Mouse (Mus musculus) 3T3-L1 (cell line): ENCODE data around the gene 2210011C24Rik.
"Not testable (repeated sequence)": the region's sequence is repeated elsewhere in the genome, so short reads cannot be mapped to it uniquely, and the experiment has no call there.

ENCODE experiments used
- DNase-seq: peaks from one replicate; pipeline ENCODE4 v3.0.0-alpha.2; 2015; ENCODE audit warnings: low read depth, low spot score

Gene 2210011C24Rik

GRCm38 (mm10) chr8:83995973-83996372, 16.0 kb downstream of the 2210011C24Rik start:
- no peak for DNase-seq

DNA sequence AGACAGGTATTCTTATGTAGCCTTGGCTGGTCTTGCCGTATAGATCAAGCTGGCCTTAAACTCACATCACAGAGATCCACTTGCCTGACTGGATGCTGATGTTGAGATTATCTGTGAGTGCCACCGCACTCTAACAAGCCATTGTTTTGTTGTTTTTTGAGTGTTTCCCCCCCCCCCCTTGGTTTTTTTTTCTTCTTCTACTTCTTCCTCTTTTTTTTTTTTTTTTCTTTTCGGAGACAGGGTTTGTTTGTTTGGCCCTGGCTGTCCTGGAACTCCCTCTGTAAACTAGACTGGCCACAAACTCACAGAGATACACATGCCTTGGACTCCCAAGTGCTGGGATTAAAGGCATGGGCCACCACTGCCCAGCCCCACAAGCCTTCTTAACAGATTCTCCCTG, 17.9 kb downstream of the 2210011C24Rik start:
- DNase-seq, result no peak

- DNase-seq, result no peak
Measured at GRCm38 (mm10) chr8:83992488-83992887, 19.5 kb downstream of the 2210011C24Rik start.

GRCm38 (mm10) chr8:83990170-83990569, 21.8 kb downstream of the 2210011C24Rik start:
- DNase-seq, result no peak

- DNase-seq, result no peak
Measured at GRCm38 (mm10) chr8:83989243-83989642, 22.7 kb downstream of the 2210011C24Rik start.

DNA sequence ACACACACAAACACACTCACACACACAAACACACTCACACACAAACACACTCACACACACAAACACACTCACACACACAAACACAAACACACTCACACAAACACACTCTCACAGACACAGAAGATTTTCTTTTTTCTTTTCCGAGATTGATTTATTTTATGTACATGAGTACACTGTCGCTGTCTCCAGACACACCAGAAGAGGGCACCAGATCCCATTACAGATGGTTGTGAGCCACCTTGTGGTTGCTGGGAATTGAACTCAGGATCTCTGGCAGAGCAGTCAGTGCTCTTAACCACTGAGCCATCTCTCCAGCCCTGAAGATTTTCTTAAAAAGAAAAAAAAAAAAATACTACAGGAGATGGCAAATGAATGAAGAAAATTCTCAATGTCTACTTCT, 28.7 kb downstream of the 2210011C24Rik start:
- not testable (repeated sequence) for DNase-seq

GRCm38 (mm10) chr8:83982449-83982848, 29.5 kb downstream of the 2210011C24Rik start:
- DNase-seq, result no peak

DNA sequence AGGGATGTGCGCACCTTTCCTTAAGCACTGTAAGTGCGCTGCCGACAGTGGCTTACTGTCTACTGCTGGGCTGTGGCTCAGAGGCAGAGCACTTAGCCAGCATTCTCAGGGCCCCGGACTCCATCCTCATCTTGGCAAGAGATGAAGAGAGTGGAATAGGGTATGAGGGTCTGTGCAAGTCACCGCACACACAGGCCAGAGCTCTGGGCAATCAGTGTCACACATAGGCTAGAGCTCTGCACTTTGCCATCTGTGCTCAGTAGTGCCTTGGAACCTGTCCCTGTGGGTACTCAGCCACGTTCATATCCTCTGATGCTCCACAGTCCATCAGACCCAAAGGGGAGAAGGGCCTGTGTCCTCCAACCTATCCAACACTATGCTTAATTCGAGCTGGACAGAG, 30.4 kb downstream of the 2210011C24Rik start:
- no peak for DNase-seq

- no peak for DNase-seq
Measured at GRCm38 (mm10) chr8:83980845-83981244, 31.1 kb downstream of the 2210011C24Rik start.

- no peak for DNase-seq
Measured at GRCm38 (mm10) chr8:83980250-83980649, 31.7 kb downstream of the 2210011C24Rik start.

DNA sequence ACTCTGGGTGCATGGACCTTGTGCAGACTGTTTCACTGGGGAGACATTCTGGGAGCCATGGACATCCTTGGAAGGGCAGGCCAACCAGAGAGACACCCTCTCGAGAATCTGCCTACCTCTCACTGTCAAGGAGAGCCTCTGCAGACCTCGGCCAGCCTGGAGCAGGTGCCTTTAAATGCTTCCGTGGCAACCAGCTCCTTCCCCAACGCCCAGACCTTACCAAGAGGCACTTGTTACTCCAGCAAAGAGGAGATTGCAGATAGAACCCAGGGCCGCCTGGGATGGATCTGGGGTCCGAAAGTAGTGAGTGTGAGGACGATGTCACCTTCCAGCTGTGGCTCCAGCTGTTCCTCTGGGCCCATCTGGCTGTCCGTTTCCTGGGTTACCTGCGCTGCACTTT, 33.8 kb downstream of the 2210011C24Rik start:
- no peak for DNase-seq

DNA sequence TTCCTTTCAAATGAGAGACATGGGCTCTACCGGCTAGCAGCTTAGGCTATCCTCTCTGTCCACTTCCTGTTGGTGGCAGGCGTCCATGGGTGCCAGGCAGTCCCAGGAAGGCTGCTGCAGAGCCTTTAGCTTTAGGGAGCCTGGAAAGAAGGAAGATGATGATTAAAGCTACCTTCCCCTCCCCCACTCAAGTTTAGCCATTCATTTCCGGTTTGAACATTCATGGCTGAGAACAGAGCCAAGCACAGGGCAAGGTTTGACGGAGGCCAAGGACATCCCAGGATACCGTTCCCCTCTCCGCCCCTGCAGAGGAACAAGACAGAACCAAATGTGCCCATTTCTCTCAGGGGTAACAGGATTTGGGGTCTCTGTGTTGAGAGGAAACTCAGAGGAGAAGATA, 34.3 kb downstream of the 2210011C24Rik start:
- no peak for DNase-seq

DNA sequence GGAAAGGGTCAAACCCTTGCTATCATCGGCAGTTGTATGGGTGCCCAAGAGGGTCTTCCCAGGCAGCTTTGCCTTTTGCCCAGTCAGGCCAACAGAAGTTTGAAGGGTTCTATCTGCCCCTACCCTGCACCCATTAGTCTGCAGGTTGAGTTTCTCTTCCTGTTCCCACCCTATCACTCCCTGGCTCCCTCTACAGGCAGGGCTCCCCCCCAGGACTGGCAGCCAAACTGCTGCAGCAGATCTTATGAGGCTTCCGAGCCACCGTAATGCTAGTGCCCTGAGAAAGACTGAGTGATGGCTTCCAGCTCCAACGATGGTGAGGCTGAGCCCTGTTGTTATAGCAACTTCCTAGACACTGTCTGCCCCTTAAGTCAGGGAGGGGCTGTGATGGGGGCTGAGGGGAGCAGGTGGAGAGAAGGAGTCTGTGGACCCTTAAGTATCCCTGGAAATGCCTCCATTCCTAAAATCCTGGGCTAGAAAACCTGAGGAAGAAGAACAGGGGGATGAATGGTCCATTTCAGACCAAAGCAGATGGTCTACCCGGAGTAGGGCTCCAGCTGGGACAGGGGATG, 35.1 kb downstream of the 2210011C24Rik start:
- DNase-seq, result no peak

DNA sequence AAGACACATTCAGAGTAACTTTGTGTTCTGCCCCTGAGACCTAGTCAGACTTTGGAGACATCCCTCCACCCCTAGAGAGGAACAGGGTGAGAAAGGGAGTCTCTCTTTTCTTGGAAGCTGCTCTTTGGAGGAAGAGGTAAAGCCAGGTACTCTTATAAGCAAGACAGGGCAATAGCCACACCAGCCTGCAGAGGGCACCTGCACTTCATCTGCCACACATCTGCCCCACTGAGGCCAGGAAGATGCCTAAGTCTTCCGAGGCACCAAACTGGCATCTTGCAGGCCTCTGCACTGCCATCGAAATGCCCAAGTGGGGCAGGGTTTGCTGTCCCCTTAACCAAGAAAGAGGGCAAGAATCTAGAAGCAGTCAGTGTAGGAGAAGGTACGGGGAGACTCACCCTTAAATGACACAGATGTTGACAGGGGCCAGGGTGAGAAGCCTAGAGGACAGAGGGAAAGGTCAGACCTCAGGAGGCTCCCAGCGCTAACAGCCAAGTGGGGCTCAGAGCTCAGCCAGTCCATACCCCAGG, 35.8 kb downstream of the 2210011C24Rik start:
- DNase-seq, result peak; percentile 27

DNA sequence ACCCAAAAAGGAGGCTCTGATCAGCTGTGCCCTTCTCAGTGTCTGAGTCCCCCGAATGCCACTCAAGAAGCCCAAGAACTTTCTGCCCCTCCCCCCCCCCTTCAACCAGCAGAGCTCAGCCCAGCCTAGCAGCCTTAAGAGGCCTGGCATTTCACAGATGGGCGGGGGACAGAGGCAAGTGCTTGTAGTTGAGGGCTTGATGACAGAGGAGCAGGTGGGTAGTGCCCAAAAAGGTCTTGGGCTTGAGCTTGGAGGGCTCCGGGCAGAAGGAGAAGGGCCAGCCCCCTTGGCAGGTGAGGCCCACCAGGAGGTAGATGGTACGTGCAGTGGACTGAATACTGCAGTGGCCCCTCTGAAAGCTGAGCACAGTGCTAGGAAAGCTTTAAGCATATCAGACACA, 37.5 kb downstream of the 2210011C24Rik start:
- no peak for DNase-seq

GRCm38 (mm10) chr8:83973161-83974031, 38.6 kb downstream of the 2210011C24Rik start:
- no peak for DNase-seq

DNA sequence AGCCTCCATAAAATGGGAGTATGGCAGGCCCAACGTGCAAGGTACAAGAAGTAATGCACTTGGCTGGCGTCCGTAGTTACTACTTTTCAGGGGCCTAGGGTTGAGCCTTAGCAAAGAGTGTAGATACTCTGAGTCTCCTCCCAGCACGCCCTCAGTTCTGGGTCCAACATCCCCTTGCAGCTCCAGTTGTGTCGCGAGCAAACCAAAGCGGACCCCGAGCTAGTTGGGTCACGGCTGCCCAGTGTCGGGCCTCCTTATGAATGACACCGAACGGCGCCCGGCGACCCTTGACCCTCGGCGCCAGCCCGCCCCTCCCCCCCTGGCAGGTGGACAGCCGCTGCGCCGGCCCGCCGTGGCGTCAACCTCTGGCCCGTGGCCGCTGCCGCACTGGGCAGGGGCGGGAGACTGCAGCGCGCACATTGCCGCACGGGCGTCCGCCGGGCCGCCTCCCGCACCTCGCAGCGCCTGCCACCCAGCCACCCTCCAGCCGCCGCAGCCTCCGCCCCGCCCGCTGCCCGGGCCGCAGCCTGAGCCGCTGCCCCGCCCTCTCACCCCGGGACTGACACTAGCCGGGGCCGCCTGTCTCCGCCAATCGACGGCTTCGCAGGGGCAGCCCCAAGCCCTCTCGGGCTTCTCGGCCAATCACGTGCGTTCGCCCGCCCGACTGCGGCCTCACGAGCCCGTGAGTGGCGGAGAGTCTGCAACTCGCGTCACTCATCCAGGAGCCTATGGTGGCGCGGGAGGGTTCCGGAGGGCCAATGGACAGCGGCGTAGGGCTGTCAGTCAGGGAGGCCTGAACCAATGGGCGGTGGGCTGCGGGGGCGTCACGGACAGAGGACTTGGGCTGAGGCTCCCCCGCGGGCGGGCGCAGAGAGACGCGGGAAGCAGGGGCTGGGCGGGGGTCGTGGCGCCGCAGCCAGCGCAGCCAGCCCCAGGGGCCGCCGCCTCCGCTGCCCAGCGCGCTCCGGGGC, 39.5 kb downstream of the 2210011C24Rik start, which contains the start of gene Prkaca:
TSS of gene Prkaca (plus strand) at position 844 of the 971 bp plus-strand sequence.
- DNase-seq, result peak; percentile 99

- no peak for DNase-seq
Measured at GRCm38 (mm10) chr8:83971661-83972060, 40.3 kb downstream of the 2210011C24Rik start.

GRCm38 (mm10) chr8:83971121-83971520, 40.9 kb downstream of the 2210011C24Rik start:
- no peak for DNase-seq

GRCm38 (mm10) chr8:83967701-83968100, 44.3 kb downstream of the 2210011C24Rik start:
- DNase-seq, result no peak

DNA sequence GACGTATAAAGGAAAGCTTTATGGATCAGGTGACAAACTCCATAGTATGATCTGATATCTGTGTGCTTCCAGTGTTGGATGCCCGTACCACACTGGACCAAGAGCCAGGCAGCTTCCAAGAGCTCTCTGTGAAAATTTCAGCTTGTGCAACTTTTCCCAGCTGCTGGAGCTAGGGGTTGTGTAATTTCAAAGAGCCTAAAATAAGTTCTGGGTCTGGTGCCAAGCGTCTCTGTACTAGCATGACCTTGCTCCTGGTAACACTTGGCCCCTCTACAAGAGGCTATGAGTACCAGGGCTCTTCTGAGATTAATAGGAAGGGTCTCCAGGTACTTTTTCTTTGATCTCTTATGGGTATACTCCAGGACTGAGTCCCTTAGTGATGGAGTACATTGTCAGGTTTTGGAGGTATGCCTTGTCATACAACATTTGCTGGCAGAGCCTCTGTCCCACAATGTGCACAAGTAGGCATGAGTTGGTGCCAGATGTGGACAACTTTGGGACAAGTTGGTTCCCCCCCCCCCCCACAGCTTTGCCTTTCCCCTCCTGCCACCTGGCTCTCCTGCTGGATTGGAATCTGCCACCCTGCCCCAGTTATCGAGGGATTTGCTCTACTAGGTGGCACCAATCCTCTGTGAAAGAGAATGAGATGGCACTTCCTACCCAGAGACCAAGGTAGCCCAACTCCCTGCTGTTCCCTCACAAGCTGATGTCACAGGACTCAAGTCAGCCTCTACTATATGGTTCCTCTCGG, 47.8 kb downstream of the 2210011C24Rik start:
- DNase-seq, result no peak
